Mouse (Mus musculus): ENCODE measurements around the gene Gsta1.
"Not testable (repeated sequence)": the region's sequence is repeated elsewhere in the genome, so short reads cannot be mapped to it uniquely, and the experiment has no call there.

Gene Gsta1

DNA sequence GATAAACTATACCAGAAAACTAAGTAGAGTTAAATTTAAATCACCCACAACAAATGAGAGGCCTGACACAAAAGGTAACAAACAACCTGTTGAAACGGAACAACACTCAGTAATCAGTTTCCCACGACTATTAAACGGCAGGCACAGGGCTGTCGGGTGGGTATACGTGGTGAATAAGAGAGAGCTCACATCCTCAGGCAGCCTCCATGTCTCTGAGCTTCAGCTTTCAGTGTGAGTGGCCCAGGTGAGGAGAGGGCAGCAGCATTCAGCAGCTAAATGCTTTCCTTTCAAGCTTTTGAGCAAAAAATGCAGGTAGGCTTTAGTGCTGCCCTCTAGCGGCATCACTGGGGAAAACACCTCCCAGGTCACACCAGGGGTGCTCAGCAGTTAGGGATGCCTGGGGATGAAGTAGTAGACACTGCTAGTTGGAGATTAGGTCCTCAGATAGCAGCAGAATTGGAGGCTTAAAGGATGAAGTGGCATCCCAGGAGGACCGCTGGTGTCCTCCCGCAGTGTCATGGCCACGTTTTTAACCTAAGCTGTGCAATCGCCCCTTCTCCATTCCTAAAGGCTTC, 2.8 kb downstream of the Gsta1 start:
- DNase-seq (ENCODE audit: low spot score), result not testable (repeated sequence)

DNA sequence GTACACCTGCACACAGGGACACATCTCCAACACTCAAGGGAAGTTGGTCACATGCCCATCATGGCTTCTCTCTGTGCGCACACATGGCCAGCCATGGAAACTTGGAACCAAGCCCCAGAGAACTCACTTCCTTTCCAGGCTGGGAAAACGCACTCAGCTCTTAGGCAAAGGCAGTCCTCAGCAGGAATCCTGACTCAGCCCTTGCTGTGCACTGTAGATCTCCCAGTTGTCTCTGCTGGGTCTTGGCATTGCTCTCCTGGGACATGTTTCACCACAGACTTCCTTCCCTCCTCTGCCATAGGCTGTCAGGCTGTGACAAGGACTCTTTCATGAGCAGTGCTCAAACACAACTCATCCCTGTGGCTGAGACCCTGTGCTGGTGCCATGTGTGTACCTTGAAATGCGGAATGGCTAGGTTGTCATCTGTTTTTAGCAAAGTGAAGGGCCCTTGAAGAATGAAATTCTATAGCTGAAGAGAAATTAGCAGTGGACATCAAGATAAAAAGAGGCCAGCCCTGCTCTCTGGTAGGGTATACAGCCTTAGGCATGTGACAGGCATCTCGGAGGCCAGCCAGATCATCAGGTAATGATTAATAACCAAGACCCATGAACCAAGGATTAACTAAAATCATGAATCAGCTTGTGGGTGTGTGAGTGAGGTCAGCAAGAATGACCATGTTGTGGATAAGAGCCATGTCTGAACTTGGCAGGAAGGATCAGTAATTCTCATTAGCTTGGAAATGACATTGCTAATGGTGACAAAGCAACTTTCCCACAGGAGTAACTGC, 25.4 kb downstream of the Gsta1 start:
- DNase-seq (ENCODE audit: low spot score), result not testable (repeated sequence)

GRCm38 (mm10) chr9:78256914-78257313, 26.5 kb downstream of the Gsta1 start, which contains the start of gene Gm3776:
Gene Gm3776, plus strand, starts transcription at chr9:78257129.
- DNase-seq (ENCODE audit: low spot score), result not testable (repeated sequence)

- DNase-seq (ENCODE audit: low spot score), result not testable (repeated sequence)
These were observed 29.2 kb downstream of the Gsta1 start for GRCm38 (mm10) chr9:78259688-78260087.

- DNase-seq (ENCODE audit: low spot score), result not testable (repeated sequence)
These were observed 40.5 kb downstream of the Gsta1 start for GRCm38 (mm10) chr9:78270945-78271344.

- DNase-seq (ENCODE audit: low spot score), result not testable (repeated sequence)
These were observed 51.7 kb downstream of the Gsta1 start for GRCm38 (mm10) chr9:78282002-78282711.

GRCm38 (mm10) chr9:78289063-78289462, 58.6 kb downstream of the Gsta1 start:
- not testable (repeated sequence) for DNase-seq (ENCODE audit: low spot score)

- DNase-seq (ENCODE audit: low spot score), result not testable (repeated sequence)
These were observed 59.3 kb downstream of the Gsta1 start, which contains the start of gene Gm10639 for GRCm38 (mm10) chr9:78289723-78290122. Gene Gm10639, plus strand, starts transcription at chr9:78289923.
